Mouse (Mus musculus) lung, adult 2 months (tissue): ENCODE results near the gene D330045A20Rik.

Experiments used
- CTCF ChIP-seq: fragments of 200-500 bp; IDR thresholded peaks from 2 replicates; pipeline ENCODE4 v1.5.1; 2011; ENCODE audit warnings: mild to moderate bottlenecking, low read length, control low read depth; ENCODE audit not compliant: insufficient read depth
- POLR2A ChIP-seq: fragments of 200-500 bp; IDR thresholded peaks from 2 replicates; pipeline ENCODE4 v1.6.1; 2011; ENCODE audit warnings: low read depth, mild to moderate bottlenecking, control low read depth, low read length, borderline replicate concordance; ENCODE audit errors: extremely low read depth

GRCm38 (mm10) chrX:139529678-139530077 is 49.5 kb downstream of the D330045A20Rik start:
- TF ChIP-seq CTCF (no peak), POLR2A (no peak)
